Mouse (Mus musculus): ENCODE results near the gene Actrt2. TPM values are rescaled to one million over a fixed set of nuclear protein-coding genes. Genes with fewer than 3 reads are reported as not detected.

Gene Actrt2
- total RNA-seq, 2 experiments from 2014 or later = not detected

- DNase-seq (ENCODE audit: low spot score in 2 of 2) = no peak
These were observed 29.3 kb downstream of the Actrt2 start for GRCm38 (mm10) chr4:154638320-154638886.

GRCm38 (mm10) chr4:154637468-154638319 is 30.0 kb downstream of the Actrt2 start:
- DNase-seq (ENCODE audit: low spot score in 2 of 2) = no peak

- peak in 1 of 2 experiments; percentile 47 for DNase-seq (ENCODE audit: low spot score in 2 of 2)
These were observed 30.9 kb downstream of the Actrt2 start, which contains the start of gene Prdm16 for GRCm38 (mm10) chr4:154636721-154637311. TSS of gene Prdm16 (minus strand) at chr4:154636873.

- DNase-seq (ENCODE audit: low spot score in 2 of 2) = peak; percentile 42 to 57
These were observed 31.6 kb downstream of the Actrt2 start for GRCm38 (mm10) chr4:154636053-154636433.

GRCm38 (mm10) chr4:154635241-154636052 is 32.2 kb downstream of the Actrt2 start:
- peak; percentile 40 to 53 for DNase-seq (ENCODE audit: low spot score in 2 of 2)

GRCm38 (mm10) chr4:154634470-154635240 is 33.0 kb downstream of the Actrt2 start:
- no peak for DNase-seq (ENCODE audit: low spot score in 2 of 2)

GRCm38 (mm10) chr4:154634001-154634400 is 33.7 kb downstream of the Actrt2 start:
- DNase-seq (ENCODE audit: low spot score in 2 of 2) = no peak

GRCm38 (mm10) chr4:154632800-154633764 is 34.6 kb downstream of the Actrt2 start:
- DNase-seq (ENCODE audit: low spot score in 2 of 2) = no peak

GRCm38 (mm10) chr4:154630763-154631162 is 36.9 kb downstream of the Actrt2 start:
- DNase-seq (ENCODE audit: low spot score in 2 of 2) = no peak

GRCm38 (mm10) chr4:154627419-154628142 is 40.1 kb downstream of the Actrt2 start:
- no peak for DNase-seq (ENCODE audit: low spot score in 2 of 2)

- DNase-seq (ENCODE audit: low spot score in 2 of 2) = no peak
These were observed 41.4 kb downstream of the Actrt2 start for GRCm38 (mm10) chr4:154626282-154626681.

GRCm38 (mm10) chr4:154625710-154626109 is 42.0 kb downstream of the Actrt2 start:
- no peak for DNase-seq (ENCODE audit: low spot score in 2 of 2)

GRCm38 (mm10) chr4:154623241-154623640 is 44.4 kb downstream of the Actrt2 start:
- no peak for DNase-seq (ENCODE audit: low spot score in 2 of 2)

GRCm38 (mm10) chr4:154622521-154622920 is 45.1 kb downstream of the Actrt2 start:
- no peak for DNase-seq (ENCODE audit: low spot score in 2 of 2)
